Mouse (Mus musculus) adrenal gland, postnatal 25 days (tissue): ENCODE measurements at regions not wholly inside any gene's neighbourhood (a gene's known extent, or its start where the extent isn't known, plus 50 kb on each side); places are given as distances from the start of the nearest gene placed in this dataset.

ENCODE experiments used
- DNase-seq: peaks from one replicate; pipeline ENCODE4 v3.0.0; 2021; ENCODE audit warnings: mixed read lengths

DNA sequence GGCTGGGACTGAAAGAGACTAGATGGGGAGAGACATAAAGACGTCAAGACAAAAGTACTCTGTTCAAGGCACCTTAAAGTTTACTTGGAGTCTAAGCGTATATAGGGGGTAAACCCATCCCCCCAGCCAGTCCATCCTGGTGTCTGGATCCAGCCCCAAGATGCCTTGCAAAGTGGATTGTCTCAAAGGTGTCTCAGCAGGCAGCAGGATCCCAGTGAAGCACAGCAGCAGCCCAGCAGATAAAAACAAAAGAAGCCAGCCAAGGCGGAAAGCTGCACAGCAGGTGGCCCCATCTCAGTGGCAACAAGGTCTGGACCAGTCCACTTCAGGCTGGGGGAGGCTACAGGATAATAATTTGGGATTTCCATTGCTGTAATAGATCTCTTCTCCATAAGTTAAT is 72.0 kb upstream of the Col5a2 start:
- no peak for DNase-seq

DNA sequence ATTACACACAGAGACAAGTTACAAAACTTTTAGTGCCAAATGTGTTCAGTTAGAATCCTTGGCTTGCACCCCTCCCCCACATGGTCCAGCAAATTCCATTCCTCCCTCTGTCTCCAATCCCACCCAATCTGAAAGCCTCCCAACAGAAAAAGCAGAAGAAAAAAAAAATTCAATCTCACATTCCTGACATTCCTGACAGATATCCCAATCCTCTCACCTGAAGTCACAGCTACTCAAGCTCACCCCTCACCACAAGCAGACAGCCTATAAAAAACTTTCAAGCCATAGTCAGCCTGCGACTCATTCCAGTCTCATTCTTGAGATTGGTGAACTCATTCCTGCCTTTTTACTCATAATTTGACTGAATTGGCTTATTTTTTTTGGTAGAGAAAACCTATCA is 77.4 kb upstream of the Col5a2 start:
- DNase-seq: no peak

GRCm38 (mm10) chr1:45587351-45588025 is 84.4 kb upstream of the Col5a2 start:
- DNase-seq: peak; percentile 12

GRCm38 (mm10) chr1:45597316-45597715 is 94.2 kb upstream of the Col5a2 start:
- no peak for DNase-seq

GRCm38 (mm10) chr1:45599421-45599820 is 96.3 kb upstream of the Col5a2 start:
- DNase-seq: no peak

- DNase-seq: no peak
Measured at GRCm38 (mm10) chr1:45600011-45600410, 96.9 kb upstream of the Col5a2 start.

DNA sequence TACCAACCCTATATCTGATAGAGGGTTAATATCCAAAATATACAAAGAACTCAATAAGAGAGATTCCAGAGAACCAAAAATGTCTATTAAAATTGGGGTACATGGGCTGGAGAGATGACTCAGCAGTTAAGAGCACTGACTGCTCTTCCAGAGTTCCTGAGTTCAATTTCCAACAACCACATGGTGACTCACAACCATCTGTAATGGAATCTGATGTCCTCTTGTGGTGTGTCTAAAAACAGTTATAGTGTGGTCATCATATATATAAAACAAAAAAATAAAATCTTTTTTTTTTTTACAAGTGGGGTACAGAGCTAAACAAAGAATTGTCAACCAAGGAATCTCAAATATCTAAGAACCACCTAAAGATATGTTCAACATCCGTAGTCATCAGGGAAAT is 102.5 kb upstream of the Col5a2 start:
- no peak for DNase-seq

DNA sequence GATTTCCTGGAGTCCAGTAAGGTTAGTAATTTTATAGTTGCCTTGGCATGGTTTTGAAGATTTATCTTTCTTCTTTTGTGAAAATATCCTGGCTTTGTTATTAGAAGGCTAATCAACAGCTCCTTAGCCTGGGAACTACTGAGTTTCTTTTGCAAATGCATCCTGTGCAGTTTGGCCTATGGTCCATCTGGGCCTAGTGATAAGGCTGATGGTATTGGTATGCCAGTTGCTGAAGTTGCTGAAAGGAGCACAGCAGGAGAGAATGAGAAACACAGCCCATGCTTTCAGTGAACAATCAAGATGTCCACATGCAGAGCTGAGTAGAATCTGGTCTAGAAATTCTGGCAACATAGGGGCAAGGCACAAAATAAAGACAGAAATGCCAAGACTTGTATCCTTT is 105.2 kb upstream of the Col5a2 start:
- no peak for DNase-seq

GRCm38 (mm10) chr1:45619008-45619407 is 115.9 kb upstream of the Col5a2 start:
- DNase-seq: no peak

- DNase-seq: no peak
Measured at GRCm38 (mm10) chr1:45625921-45626320, 122.8 kb upstream of the Col5a2 start.

- no peak for DNase-seq
Measured at GRCm38 (mm10) chr1:45626733-45627132, 123.7 kb upstream of the Col5a2 start.

DNA sequence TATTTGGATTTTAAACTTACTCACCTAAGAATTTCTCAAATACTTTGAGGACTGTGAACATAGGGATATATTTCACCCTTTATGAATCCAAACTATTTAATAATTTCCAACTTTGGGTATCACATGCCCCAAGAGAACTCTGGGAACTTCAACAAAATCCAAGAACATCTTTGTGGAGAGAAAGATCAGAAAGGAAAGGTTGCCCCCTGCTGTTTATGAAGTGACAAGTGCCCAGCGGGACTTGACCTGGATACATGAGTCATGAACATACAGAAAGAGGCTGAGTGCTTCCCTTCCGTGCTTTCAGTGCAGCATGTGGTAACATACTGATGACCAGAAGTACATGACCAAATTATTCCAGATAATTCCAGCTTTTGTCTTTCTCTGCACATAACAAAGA is 124.8 kb upstream of the Col5a2 start:
- peak; percentile 12 for DNase-seq

DNA sequence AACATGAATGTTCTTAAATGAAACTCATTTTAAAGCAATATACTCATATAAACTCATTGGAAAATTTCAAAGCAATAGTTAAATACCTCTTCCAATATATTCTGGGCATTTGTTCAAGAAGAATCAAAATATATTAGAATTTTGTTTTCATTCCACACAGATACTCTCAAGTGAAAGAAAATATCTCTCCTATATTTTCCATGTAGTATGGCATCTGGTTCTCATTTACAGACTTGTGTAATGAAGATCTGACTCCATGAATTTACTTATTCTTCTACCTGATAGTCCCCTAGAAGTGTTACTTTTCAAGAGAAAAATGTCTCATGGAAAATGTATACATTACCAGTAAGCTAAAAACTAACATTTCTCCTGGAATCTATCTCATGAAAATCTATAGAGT is 144.2 kb upstream of the Col5a2 start:
- DNase-seq: no peak

DNA sequence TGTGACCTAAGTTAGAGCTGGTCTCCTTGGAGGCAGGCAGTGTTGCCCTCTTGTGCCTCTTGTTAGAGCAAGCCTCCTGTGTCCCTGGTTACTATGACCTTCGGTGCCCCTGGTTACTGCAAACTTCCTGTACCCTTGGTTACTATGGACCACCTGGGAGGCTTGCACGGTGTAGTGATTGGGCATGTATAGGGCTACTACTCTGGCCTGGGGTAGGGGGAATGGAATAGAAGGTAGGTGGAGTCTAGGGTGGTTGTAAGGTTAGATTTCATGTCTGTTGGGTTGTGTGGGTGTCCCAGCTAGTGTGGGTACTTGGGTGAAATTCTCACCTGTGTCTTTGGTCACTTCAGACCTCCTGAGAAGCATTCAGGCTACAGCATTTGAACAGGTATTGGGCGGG is 141.7 kb upstream of the Wdr75 start:
- DNase-seq: no peak

DNA sequence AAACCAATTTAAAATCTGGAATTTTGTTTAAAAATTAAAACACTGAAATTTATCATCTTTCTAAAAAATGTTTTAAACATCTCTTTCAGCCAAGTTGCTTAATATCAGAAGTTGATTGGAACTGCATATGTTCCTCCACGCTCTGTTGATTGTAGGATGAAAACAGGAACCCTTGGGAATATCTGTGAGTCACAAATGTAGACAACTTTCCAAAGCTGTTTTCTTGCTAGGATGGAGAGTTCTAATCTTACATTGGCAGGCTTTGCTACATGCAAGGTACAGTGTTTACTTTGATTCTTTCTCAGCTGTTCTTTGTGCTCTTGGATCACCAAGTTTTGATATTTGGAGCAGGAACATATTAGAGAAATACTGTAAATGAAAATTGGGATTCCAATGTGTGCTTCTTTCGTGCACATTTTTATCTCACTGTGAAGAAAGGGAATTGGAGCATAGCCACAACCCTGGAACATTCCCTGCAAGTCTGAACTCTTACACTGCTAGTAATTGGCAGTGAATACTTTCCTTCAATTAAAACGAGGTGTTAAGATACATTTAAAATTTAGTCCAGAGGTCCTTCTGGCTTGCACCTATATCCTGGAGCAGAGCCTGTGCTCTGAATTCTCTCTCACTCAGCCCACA is 131.0 kb upstream of the Wdr75 start:
- no peak for DNase-seq

DNA sequence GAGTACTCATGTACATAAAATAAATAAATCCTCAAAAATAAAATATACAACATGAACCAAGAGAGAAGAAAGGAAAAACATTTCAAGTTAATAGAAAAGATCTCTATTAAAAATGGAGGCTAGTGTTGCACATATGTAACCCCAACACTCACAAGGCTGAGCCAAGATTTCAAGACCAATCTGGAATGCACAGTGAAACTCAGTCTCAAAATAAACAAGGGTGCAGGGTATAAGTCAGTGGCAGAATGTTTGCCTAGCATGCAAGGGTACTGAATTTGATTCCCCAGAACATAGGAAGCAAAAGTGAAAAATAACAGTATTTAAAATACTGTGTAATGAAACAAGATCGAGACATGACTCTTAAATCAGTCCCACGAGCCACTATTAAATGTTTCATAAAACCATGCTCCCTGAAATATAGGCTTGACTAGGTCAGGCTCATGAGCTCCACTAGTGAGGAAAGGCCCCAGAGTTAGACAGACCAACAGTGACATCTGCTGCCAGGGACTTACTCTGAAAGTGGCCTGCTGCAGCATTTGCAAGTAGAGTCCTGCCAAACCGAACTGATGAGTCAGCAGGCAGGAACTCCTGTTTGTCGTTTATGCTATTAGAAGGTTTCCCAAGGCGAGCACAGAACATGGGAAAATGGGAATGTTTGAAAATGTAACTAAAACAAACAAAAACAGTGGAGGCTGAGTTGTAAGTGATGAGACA is 122.4 kb upstream of the Wdr75 start:
- DNase-seq: peak; percentile 63

DNA sequence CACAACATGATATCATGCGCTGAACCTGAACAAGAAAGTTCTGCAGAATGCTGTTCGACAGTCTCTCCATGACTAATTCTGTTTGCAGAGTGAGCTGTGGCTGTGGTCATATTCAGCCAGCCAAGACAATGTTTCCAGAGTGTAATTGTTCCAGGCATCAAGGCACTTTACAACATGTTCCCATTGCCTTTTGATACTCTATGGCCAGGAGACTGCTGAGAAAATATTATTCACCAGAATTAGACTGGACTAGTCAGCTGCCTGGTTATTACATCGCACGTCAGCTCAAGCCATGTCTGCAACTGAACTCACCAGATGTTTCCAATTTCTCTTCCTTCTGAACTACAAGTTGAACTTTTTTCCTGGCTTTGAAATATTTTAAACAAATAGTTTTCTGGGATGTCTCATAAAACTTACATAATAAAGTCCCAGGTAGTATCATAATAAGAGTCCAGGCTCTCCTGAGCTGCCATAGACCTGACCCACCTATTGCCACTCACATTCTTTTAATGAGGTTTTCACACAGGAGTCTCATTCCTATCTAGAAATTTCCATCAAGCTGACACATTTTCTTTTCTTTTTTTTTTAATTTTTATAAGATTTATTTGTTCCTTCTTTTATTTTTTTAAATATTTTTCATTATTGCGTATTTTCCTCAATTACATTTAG is 119.1 kb upstream of the Wdr75 start:
- no peak for DNase-seq

DNA sequence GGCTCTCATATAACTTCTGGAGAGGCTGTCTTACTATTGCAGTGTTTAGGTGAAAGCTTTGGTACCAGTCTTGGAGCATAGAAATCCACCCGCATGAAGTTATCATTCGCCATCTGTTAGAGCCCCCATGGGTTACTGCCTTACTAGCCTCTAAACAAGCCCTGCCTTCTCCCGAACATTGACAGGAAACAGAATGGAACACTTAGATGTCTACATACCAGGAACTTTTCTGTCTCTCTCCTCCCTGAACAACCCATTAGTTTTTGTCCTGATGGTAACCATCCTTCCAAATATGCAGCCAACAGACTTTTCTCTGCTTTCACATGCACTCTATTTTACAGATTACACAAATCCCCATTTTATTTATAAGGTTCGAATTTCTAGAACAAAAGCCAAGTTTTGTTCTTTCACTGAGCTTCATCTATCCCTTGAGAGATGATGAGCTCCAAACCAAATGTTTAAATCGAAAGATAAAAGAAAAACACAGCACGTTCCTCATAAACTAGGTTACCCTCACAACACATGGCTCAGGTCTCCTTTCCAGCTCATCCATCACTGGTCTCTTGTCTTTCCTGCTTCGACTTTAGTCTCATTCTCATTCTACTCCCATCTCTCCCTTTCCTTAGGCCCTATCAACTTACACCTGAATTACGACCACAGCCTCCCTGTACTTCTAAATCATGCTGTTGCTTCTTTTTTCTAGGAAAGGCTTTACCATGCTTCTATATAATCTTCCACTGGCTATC is 114.8 kb upstream of the Wdr75 start:
- no peak for DNase-seq

GRCm38 (mm10) chr1:45700893-45701292 is 94.1 kb upstream of the Wdr75 start:
- no peak for DNase-seq

DNA sequence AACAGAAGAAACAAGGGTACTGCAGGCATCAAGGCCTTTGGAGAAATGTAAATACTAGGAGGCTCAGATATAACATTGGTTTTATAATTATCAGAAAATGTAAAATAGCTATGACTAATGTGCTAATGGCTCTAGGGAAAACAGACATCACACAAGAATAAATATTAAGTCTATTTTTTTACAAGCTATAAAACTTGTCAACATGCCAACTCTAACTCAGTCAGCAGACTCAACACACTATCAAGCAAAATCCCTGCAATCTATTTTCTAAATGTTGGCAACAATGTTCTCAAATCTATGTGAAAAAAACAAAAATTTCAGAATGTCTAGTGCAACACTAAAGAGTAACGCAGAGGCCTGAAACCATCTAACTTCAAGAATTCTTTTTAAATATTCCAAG is 93.5 kb upstream of the Wdr75 start:
- no peak for DNase-seq

- no peak for DNase-seq
Measured at GRCm38 (mm10) chr1:45723369-45723768, 71.6 kb upstream of the Wdr75 start.

GRCm38 (mm10) chr1:45732958-45733357 is 62.0 kb upstream of the Wdr75 start:
- DNase-seq: no peak
